Mouse (Mus musculus) C2C12 (cell line): ENCODE data around the gene Epha4. TPM values are rescaled to one million over a fixed set of nuclear protein-coding genes. Genes with fewer than 3 reads are reported as not detected.

ENCODE experiments used
- H3K27me3 ChIP-seq: one replicate; pipeline ENCODE4 v1.6.1; 2011; ENCODE audit not compliant: control insufficient read depth, insufficient read depth, insufficient read length
- H3K36me3 ChIP-seq: one replicate; pipeline ENCODE4 v1.6.1; 2011; ENCODE audit not compliant: control insufficient read depth, insufficient read depth
- H3K4me3 ChIP-seq: one replicate; pipeline ENCODE4 v1.5.1; 2011; ENCODE audit warnings: mild to moderate bottlenecking, control low read depth; ENCODE audit not compliant: poor library complexity, insufficient read depth, severe bottlenecking
- H3K79me2 ChIP-seq: one replicate; pipeline ENCODE4 v1.6.1; 2011; ENCODE audit not compliant: control insufficient read depth, insufficient read depth
- H3K79me3 ChIP-seq: one replicate; pipeline ENCODE4 v1.6.1; 2011; ENCODE audit warnings: low read depth, control low read depth
- H3ac ChIP-seq: one replicate; pipeline ENCODE3; 2011; ENCODE audit warnings: low read depth; ENCODE audit not compliant: control insufficient read depth, insufficient read length
- CEBPB ChIP-seq: IDR thresholded peaks from one replicate; pipeline ENCODE4 v1.6.1; 2011; ENCODE audit warnings: low read depth, mild to moderate bottlenecking, control low read depth, moderate library complexity
- CTCF ChIP-seq: IDR thresholded peaks from one replicate; pipeline ENCODE4 v1.5.1; 2011; ENCODE audit not compliant: control insufficient read depth, insufficient read depth, insufficient read length
- FOSL1 ChIP-seq: IDR thresholded peaks from one replicate; pipeline ENCODE4 v1.8.0; 2011; ENCODE audit warnings: mild to moderate bottlenecking, low read length; ENCODE audit not compliant: poor library complexity, insufficient read depth, severe bottlenecking
- MAX ChIP-seq: IDR thresholded peaks from one replicate; pipeline ENCODE4 v1.6.1; 2011; ENCODE audit warnings: mild to moderate bottlenecking, control low read depth
- MYOD1 ChIP-seq: IDR thresholded peaks from one replicate; pipeline ENCODE4 v1.6.1; 2011; ENCODE audit warnings: low read depth; ENCODE audit not compliant: control insufficient read depth, insufficient read length
- MYOG ChIP-seq: IDR thresholded peaks from one replicate; pipeline ENCODE4 v1.6.1; 2011; ENCODE audit not compliant: control insufficient read depth, insufficient read length; ENCODE audit errors: extremely low read depth
- USF1 ChIP-seq: IDR thresholded peaks from one replicate; pipeline ENCODE4 v1.6.1; 2011; ENCODE audit warnings: low read depth, mild to moderate bottlenecking, control low read depth, moderate library complexity
- polyA plus RNA-seq: library from polyadenylated mRNA; unstranded; fragments of >200 nt; fragmentation: generic; extraction: Trizol; gene quantifications from one replicate; pipeline ENCODE4 v1.2.1, GENCODE M21; 2012; ENCODE audit warnings: missing spikeins

Epha4 gene
- polyA plus RNA-seq, 1 experiment = 1.9 TPM

GRCm38 (mm10) chr1:77441401-77441800 lies 73.5 kb downstream of the Epha4 start:
- Histone ChIP-seq H3K36me3 (peaks cover 6% of the 10 kb centered on the region), H3K79me2 (no peaks in the 10 kb centered on the region), H3ac (no peak overlapping the region), H3K4me3 (no peak overlapping the region), H3K79me3 (no peaks in the 10 kb centered on the region), H3K27me3 (no peaks in the 10 kb centered on the region)
- TF ChIP-seq FOSL1 (no peak), CEBPB (no peak), USF1 (no peak), MAX (no peak), CTCF (no peak), MYOG (no peak), MYOD1 (no peak)

DNA sequence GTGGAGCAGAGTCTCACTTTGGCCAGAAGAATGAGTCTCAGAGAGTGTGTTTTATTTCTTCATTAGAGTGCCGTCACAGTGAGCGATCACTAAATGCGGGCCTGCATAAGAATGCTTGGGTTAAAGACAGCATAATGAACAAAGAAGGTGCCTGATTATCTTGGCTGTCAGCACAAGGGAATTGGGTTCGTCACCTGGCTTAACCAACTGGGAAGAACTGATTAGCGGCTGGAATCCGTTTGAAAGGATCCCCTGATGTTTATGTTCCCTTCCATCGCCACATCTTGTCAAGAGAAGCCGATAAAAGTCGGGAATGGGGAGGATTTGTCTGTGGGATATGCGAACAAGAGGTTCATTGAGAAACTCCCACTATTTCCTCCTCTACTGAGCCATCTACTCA lies 74.4 kb downstream of the Epha4 start:
- Histone ChIP-seq H3K79me2 (no peaks in the 10 kb centered on the region), H3K4me3 (no peak overlapping the region), H3K36me3 (peaks cover 6% of the 10 kb centered on the region), H3ac (no peak overlapping the region), H3K79me3 (no peaks in the 10 kb centered on the region), H3K27me3 (no peaks in the 10 kb centered on the region)
- TF ChIP-seq MYOG (no peak), USF1 (no peak), MYOD1 (no peak), CTCF (no peak)

DNA sequence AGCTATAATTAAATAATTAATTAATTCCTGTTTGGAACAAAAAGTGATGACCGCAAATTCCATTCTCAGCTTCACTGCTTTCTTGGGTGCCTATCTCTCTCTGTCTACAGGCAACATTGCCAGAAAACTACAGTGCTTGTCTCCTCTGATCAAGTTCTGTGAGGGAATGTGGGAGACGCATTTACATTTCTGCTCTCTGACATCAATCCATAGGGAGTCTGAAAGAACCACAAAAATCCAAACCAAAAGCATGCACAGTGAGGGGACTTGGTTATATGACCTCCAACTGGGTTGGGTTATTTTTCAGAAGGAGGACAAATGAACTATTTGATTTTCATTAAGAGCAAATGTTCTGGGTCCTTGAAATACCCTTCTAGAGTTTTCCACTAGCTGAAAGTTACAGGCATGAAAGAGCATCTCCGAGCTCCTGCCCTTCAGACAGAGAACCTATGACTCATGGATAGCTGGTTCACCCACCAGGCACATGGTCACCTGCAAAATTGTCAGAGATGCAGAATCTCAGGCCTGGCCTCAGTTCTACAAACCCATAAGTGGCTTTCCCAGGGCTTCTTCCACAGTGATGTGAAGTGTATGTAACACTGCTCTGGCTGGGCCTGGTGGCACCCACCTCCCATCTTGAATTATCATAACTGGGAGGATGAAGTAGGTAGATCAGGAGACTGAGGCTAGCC lies 75.4 kb downstream of the Epha4 start:
- Histone ChIP-seq H3ac (no peak overlapping the region), H3K79me3 (no peaks in the 10 kb centered on the region), H3K79me2 (no peaks in the 10 kb centered on the region), H3K36me3 (peaks cover 6% of the 10 kb centered on the region), H3K27me3 (no peaks in the 10 kb centered on the region), H3K4me3 (no peak overlapping the region)
- TF ChIP-seq CTCF (no peak), MYOG (no peak), MAX (no peak), USF1 (no peak), CEBPB (no peak), FOSL1 (no peak)

GRCm38 (mm10) chr1:77438639-77439038 lies 76.2 kb downstream of the Epha4 start:
- Histone ChIP-seq H3K79me2 (no peaks in the 10 kb centered on the region), H3K27me3 (no peaks in the 10 kb centered on the region), H3K4me3 (no peak overlapping the region), H3K36me3 (no peaks in the 10 kb centered on the region), H3ac (no peak overlapping the region), H3K79me3 (no peaks in the 10 kb centered on the region)
- TF ChIP-seq MAX (no peak), MYOD1 (no peak), USF1 (no peak), MYOG (no peak), CEBPB (no peak), FOSL1 (no peak), CTCF (no peak)

- no peaks in the 10 kb centered on the region for H3K79me2 ChIP-seq
- no peaks in the 10 kb centered on the region for H3K36me3 ChIP-seq
- no peaks in the 10 kb centered on the region for H3K27me3 ChIP-seq
- H3ac ChIP-seq = no peak overlapping the region
- H3K79me3 ChIP-seq = no peaks in the 10 kb centered on the region
- no peak for TF ChIP-seq FOSL1
- TF ChIP-seq MYOG = no peak
- TF ChIP-seq CEBPB = no peak
- TF ChIP-seq CTCF = no peak
- no peak for TF ChIP-seq MAX
- no peak for TF ChIP-seq MYOD1
- TF ChIP-seq USF1 = no peak
- no peak overlapping the region for H3K4me3 ChIP-seq
Measured at GRCm38 (mm10) chr1:77437881-77438610, 76.8 kb downstream of the Epha4 start.
